Mouse (Mus musculus) CH12.LX (cell line): ENCODE data around the gene Nid1. TPM values are rescaled to one million over a fixed set of nuclear protein-coding genes. Genes with fewer than 3 reads are reported as not detected.
A peak's percentile ranks its signal among the peaks of the same experiment; 100 is the strongest.
"Not testable (repeated sequence)": the region's sequence is repeated elsewhere in the genome, so short reads cannot be mapped to it uniquely, and the experiment has no call there.

Experiments used
- DNase-seq: peaks from one replicate; pipeline ENCODE4 v3.0.0-alpha.2; 2013; ENCODE audit errors: extremely low read depth
- H3K27ac ChIP-seq: 2 replicates; pipeline ENCODE4 v1.5.1; 2012; ENCODE audit warnings: low read depth, mild to moderate bottlenecking, control low read depth, moderate library complexity; ENCODE audit not compliant: insufficient read depth
- H3K27me3 ChIP-seq: replicated peaks from 2 replicates; pipeline ENCODE3; 2012; ENCODE audit warnings: inconsistent platforms
- H3K36me3 ChIP-seq, 2 experiments: replicated peaks in 1 of 2; 2 replicates each; pipeline versions ENCODE3 to v1.6.1; 2012; ENCODE audit warnings: inconsistent platforms in 1 of 2, low read length in 1 of 2, mild to moderate bottlenecking in 1 of 2, mixed read lengths in 1 of 2, moderate library complexity in 1 of 2; ENCODE audit not compliant: control insufficient read depth in 1 of 2, insufficient read depth in 1 of 2
- H3K4me1 ChIP-seq, 2 experiments: 2 replicates each; pipeline ENCODE4 v1.6.1; 2012; ENCODE audit warnings: inconsistent platforms in 1 of 2, moderate library complexity in 1 of 2; ENCODE audit not compliant: insufficient read depth in 2 of 2, control insufficient read depth in 1 of 2
- H3K4me2 ChIP-seq: 2 replicates; pipeline ENCODE4 v1.6.1; 2012; ENCODE audit warnings: low read depth, mild to moderate bottlenecking, control low read depth; ENCODE audit not compliant: poor library complexity, insufficient read depth, severe bottlenecking
- H3K4me3 ChIP-seq, 3 experiments: fragments of 150-350 bp in 1 of 3; sonication (generic) in 1 of 3; replicated peaks in 1 of 3; 2 replicates each; pipeline versions ENCODE3 to v1.5.1; 2011 to 2012; ENCODE audit warnings: low read depth in 2 of 3, low read length in 2 of 3, mild to moderate bottlenecking in 2 of 3, moderate library complexity in 2 of 3, control low read depth in 1 of 3, improper control_type of control experiment in 1 of 3, inconsistent platforms in 1 of 3, mixed read lengths in 1 of 3; ENCODE audit not compliant: poor library complexity in 1 of 3
- H3K79me2 ChIP-seq: replicated peaks from 2 replicates; pipeline ENCODE4 v1.6.1; 2012; ENCODE audit warnings: mild to moderate bottlenecking, moderate library complexity; ENCODE audit not compliant: control insufficient read depth, poor library complexity, insufficient read depth, severe bottlenecking; ENCODE audit errors: extremely low read depth
- H3K9ac ChIP-seq: 2 replicates; pipeline ENCODE4 v1.6.1; 2012; ENCODE audit warnings: low read depth, mild to moderate bottlenecking, control low read depth, moderate library complexity; ENCODE audit not compliant: insufficient read depth
- H3K9me3 ChIP-seq: replicated peaks from 2 replicates; pipeline ENCODE3; 2012; ENCODE audit warnings: low read length, inconsistent platforms, mixed read lengths
- BHLHE40 ChIP-seq: IDR thresholded peaks from 2 replicates; pipeline ENCODE4 v1.6.1; 2011; ENCODE audit warnings: mild to moderate bottlenecking, low read depth, low read length, improper control_type of control experiment
- CHD2 ChIP-seq: IDR thresholded peaks from 2 replicates; pipeline ENCODE4 v1.6.1; 2011; ENCODE audit warnings: low read length, improper control_type of control experiment
- E2F4 ChIP-seq: IDR thresholded peaks from 2 replicates; pipeline ENCODE4 v1.6.1; 2011; ENCODE audit warnings: low read depth, low read length, improper control_type of control experiment; ENCODE audit not compliant: insufficient replicate concordance
- EP300 ChIP-seq: IDR thresholded peaks from 2 replicates; pipeline ENCODE4 v1.6.1; 2011; ENCODE audit warnings: low read length, improper control_type of control experiment
- ETS1 ChIP-seq: conservative IDR thresholded peaks from 2 replicates; pipeline ENCODE4 v1.6.1; 2012; ENCODE audit warnings: low read depth, mild to moderate bottlenecking, inconsistent platforms, low read length, improper control_type of control experiment, moderate library complexity
- IRF4 ChIP-seq: IDR thresholded peaks from 2 replicates; pipeline ENCODE4 v1.6.1; 2014; ENCODE audit warnings: low read depth, mild to moderate bottlenecking, inconsistent platforms, low read length, improper control_type of control experiment
- JUN ChIP-seq: IDR thresholded peaks from 2 replicates; pipeline ENCODE4 v1.6.1; 2011; ENCODE audit warnings: low read depth, mild to moderate bottlenecking, low read length, improper control_type of control experiment, moderate library complexity; ENCODE audit not compliant: insufficient read depth
- JUND ChIP-seq: conservative IDR thresholded peaks from 2 replicates; pipeline ENCODE4 v1.6.1; 2011; ENCODE audit warnings: low read depth, low read length, improper control_type of control experiment
- KAT2A ChIP-seq: IDR thresholded peaks from 2 replicates; pipeline ENCODE4 v1.6.1; 2012; ENCODE audit warnings: low read length, improper control_type of control experiment, inconsistent platforms; ENCODE audit not compliant: insufficient replicate concordance
- MAX ChIP-seq: IDR thresholded peaks from 2 replicates; pipeline ENCODE4 v1.6.1; 2011; ENCODE audit warnings: low read length, improper control_type of control experiment
- NRF1 ChIP-seq: IDR thresholded peaks from 2 replicates; pipeline ENCODE4 v1.6.1; 2014; ENCODE audit warnings: low read depth, mild to moderate bottlenecking, inconsistent platforms, low read length, improper control_type of control experiment, moderate library complexity
- POLR2A ChIP-seq: IDR thresholded peaks from 2 replicates; pipeline ENCODE4 v1.6.1; 2011; ENCODE audit warnings: low read depth, mild to moderate bottlenecking, improper control_type of control experiment, low read length
- RAD21 ChIP-seq: IDR thresholded peaks from 2 replicates; pipeline ENCODE4 v1.6.1; 2011; ENCODE audit warnings: low read depth, mild to moderate bottlenecking, low read length, improper control_type of control experiment, moderate library complexity
- RCOR1 ChIP-seq: conservative IDR thresholded peaks from 2 replicates; pipeline ENCODE4 v1.6.1; 2012; ENCODE audit warnings: low read depth, mild to moderate bottlenecking, inconsistent platforms, low read length, improper control_type of control experiment
- SMC3 ChIP-seq: IDR thresholded peaks from 2 replicates; pipeline ENCODE4 v1.6.1; 2011; ENCODE audit warnings: low read depth, low read length, improper control_type of control experiment
- ZMIZ1 ChIP-seq: IDR thresholded peaks from 2 replicates; pipeline ENCODE4 v1.6.1; 2012; ENCODE audit warnings: low read depth, mild to moderate bottlenecking, inconsistent platforms, low read length, improper control_type of control experiment
- dilution Hi-C: fragments of 300-500 bp; cut with MboI; formaldehyde crosslinking; loops from 2 replicates; pipeline ENCODE4 v1.14.3; 2020; ENCODE audit warnings: low sequenced_read_pairs; ENCODE audit not compliant: extremely low pct_unique_long_range_greater_than_20kb, extremely low pct_ligation_motif_present
- in situ Hi-C: fragments of 300-500 bp; cut with MboI; formaldehyde crosslinking; loops from 3 replicates; pipeline ENCODE4 v1.14.3; 2019; ENCODE audit warnings: low sequenced_read_pairs, low pct_ligation_motif_present, low pct_unique_long_range_greater_than_20kb, mixed read lengths
- polyA plus RNA-seq: library from polyadenylated mRNA; unstranded; fragments of >175 nt; gene quantifications from 2 replicates; pipeline ENCODE4 v1.2.1, GENCODE M21; 2012; ENCODE audit warnings: low read depth; ENCODE audit not compliant: insufficient read length
- total RNA-seq, 2 experiments: library from RNA; depleted of rRNA; stranded (reverse); fragments of 300-350 nt in 1 of 2; fragments of >200 nt in 1 of 2; gene quantifications; 2 replicates each; pipeline ENCODE4 v1.2.3; 2012 to 2014

The Nid1 gene
- total and polyA plus RNA-seq, 3 experiments, result 0.30 to 0.94 (median 0.38) TPM

DNA sequence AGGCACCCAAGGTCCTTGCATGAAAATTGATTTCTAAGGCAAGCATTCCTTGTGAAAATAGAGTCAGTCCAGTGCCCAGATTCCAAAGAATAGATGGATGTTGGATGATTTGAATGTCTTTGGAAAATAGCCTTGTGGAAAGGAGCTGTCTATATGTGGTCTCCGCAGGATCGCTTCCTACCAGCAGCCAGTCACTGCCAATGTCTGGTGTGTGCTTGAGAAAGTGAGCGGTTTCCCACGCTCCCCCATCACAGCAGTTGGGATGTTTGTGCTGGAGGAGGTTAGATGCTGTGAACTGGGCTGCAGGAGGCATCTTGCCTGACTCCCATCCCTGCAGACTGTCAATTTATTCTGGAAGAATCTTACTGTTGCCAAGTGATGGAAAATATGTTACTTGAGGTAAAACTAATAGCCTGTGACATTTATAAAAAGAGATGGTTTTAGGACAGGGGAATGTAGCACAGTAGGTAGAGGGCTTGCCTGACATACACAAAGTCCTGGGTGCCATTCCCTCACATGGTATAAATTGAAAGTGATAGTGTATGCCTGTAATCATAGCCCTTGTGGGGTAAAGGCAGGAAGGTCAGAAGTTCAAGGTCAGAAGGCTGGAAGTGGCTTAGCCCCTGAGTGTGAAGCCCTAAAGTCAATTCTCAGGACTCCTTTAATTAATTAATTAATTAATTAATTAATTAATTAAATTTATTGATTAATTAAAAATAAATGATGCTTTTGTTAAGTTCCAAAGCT, 24.3 kb downstream of the Nid1 start:
- no peak for TF ChIP-seq RAD21
- no peak for TF ChIP-seq KAT2A
- TF ChIP-seq JUN, result no peak
- TF ChIP-seq E2F4, result no peak
- TF ChIP-seq CHD2, result no peak
- no peak for TF ChIP-seq NRF1
- TF ChIP-seq MAX, result no peak
- TF ChIP-seq ZMIZ1, result no peak
- H3K27ac ChIP-seq, result no peak overlapping the region
- peaks cover 0 to 25% of the 10 kb centered on the region in 2 experiments; a peak in 3 of 4 replicates for H3K4me1 ChIP-seq
- H3K9me3 ChIP-seq, result no peaks in the 10 kb centered on the region
- H3K79me2 ChIP-seq, result no peaks in the 10 kb centered on the region
- no peak overlapping the region for H3K4me2 ChIP-seq
- in situ Hi-C loops (no loop called here), dilution Hi-C loops (no loop called here)
- DNase-seq, result no peak
- no peaks in the 10 kb centered on the region for H3K27me3 ChIP-seq
- no peak overlapping the region for H3K4me3 ChIP-seq
- H3K9ac ChIP-seq, result no peak overlapping the region
- no peaks in the 10 kb centered on the region for H3K36me3 ChIP-seq

GRCm38 (mm10) chr13:13463949-13464348, 26.6 kb downstream of the Nid1 start:
- Histone ChIP-seq H3K4me2 (no peak overlapping the region), H3K36me3 (no peaks in the 10 kb centered on the region), H3K9ac (no peak overlapping the region), H3K27ac (no peak overlapping the region), H3K4me3 (no peak overlapping the region), H3K27me3 (no peaks in the 10 kb centered on the region), H3K79me2 (no peaks in the 10 kb centered on the region), H3K9me3 (no peaks in the 10 kb centered on the region), H3K4me1 (peaks cover 10 to 40% of the 10 kb centered on the region in 2 experiments)
- TF ChIP-seq SMC3 (no peak), ETS1 (no peak), POLR2A (no peak)
- in situ Hi-C loops, result no loop called here
- dilution Hi-C loops, result no loop called here
- no peak for DNase-seq

- DNase-seq, dilution Hi-C loops, H3K4me3 ChIP-seq, H3K9ac ChIP-seq, H3K36me3 ChIP-seq, in situ Hi-C loops, H3K9me3 ChIP-seq, H3K79me2 ChIP-seq, H3K4me2 ChIP-seq, H3K27ac ChIP-seq, H3K27me3 ChIP-seq: not testable (repeated sequence)
- peaks cover 13 to 41% of the 10 kb centered on the region in 2 experiments for H3K4me1 ChIP-seq
- TF ChIP-seq IRF4, result peak; percentile 89
- TF ChIP-seq JUND, result peak; percentile 81
- TF ChIP-seq BHLHE40, result 0 out of 2 replicates have a peak, but pooled peaks have one; percentile 8
- peak; percentile 67 for TF ChIP-seq JUN
- TF ChIP-seq EP300, result peak; percentile 90
- peak; percentile 73; the same call in 1 of the 2 replicates for TF ChIP-seq RCOR1
Measured at GRCm38 (mm10) chr13:13467249-13467648, 29.9 kb downstream of the Nid1 start.
